Mouse (Mus musculus): ENCODE data around the gene Bace1.
A peak's percentile ranks its signal among the peaks of the same experiment; 100 is the strongest.

Gene Bace1

DNA sequence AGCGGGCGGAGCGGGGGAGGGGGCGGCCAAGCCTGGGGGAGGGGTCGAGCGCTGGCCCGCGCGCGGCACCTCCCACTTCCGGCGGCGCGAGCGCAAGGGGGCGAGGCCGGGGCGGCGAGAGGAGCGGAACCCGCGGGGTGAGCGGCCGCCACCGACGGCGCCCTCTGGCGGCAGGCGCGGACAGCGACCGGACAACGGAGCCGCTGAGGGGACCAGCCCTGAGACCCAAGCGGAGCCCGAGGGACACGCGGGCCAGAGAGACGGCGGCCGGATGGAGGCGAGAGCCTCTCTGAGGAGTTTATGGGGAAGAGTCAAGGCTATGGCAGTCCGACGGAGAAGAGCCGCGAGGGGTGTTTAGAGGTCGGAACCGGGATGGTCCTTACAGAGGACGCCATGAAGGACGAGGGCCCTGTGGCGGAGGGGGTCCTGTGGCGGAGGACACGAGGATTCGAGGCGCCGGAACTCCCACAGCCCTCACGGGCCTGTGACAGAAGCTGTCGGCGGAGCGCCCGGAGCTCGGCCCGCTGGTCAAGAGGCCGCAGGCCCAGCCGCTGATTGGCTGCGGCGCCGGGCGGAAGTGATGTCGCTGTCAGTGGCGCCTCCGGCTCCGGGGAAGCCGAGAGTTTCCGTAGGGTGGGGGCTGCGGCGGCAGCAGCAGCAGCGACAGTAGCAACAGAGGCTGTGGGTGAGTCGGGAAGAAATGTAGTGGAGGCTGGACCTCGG lies 68.1 kb downstream of the Bace1 start, which contains the start of the genes Pcsk7 and Rnf214:
Pcsk7 (plus strand) TSS at position 143 of the 723 bp plus-strand sequence.
Rnf214 (minus strand) TSS at position 557 of the 723 bp plus-strand sequence.
- peak; percentile 94 to 98 for DNase-seq

DNA sequence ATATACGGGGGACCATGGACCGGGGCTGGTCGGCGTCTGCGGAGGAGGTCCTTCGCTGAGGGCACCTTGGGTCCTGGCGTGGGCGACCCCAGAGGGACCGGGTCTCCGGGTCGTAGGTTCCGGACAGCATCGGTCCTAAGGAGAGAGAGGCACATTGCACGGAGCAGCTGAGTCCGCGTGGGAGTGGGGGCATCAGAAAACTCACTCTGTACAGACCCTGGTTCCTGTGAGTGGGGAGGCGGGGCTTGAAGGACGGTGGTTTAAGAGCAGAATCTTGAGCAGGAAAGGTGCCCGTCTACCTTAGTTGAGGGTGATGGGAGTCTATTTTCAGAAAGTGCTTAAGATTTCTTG lies 68.7 kb downstream of the Bace1 start:
- DNase-seq = peak in 1 of 2 experiments; percentile 49

DNA sequence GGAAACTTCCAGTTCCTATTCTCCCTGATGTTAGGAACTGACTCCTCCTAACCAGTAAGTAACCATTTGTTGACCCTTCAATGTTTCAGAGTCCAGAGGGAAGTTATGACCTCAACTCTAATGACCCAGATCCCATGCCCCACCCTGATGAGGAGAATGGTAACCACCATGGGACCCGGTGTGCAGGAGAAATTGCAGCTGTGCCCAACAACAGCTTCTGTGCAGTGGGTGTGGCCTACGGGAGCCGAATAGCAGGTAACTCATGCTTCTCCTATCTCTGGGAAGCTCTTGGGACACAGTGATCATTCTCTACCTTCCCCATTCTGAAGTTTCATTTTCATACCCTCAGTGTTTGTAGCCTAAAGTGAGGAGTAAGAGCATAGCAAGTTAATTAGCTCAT lies 72.6 kb downstream of the Bace1 start:
- no peak for DNase-seq

DNA sequence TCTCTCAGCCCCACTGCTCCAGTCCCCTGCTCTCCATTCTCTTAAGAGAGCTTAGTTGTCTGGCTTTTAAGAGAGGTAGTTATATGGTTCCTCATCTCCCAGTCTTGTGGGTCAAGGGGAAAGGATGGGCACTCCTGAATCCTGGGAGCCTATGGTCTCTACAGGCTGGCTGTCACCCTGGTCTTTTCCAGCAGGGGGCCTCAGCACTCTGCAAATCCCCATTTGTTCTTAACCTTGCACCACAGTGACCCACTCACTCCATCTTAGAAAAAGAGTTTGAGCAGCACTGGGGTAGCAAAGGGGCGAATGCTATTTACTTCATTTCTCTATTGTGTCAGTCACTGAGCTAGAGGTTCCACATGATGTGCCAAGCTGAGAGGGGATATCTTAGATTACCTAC lies 73.3 kb downstream of the Bace1 start:
- DNase-seq = peak; percentile 65 to 80
